Mouse (Mus musculus): ENCODE measurements at regions not wholly inside any gene's neighbourhood (a gene's known extent, or its start where the extent isn't known, plus 50 kb on each side); places are given as distances from the start of the nearest gene placed in this dataset.

DNA sequence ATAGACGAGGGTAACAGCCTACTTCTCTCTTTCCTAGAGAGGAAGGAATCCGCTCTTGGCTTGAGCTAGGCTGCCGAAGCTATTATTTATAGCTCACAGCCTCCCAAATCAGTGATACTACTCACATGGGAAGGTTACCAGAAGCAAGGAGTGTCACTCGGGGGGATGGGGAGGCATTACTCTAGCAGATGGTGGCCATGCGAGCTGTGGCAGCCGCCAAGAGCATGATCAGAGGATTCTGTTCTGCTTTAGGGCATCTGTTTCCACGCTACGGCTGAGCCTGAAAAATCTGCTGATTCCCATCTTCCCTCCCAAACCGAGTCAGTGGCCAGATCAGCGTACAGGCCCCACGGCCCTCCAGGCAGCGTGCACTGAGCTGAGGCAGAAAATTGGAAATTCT, 79.5 kb downstream of the Kctd12 start:
- no peaks in the 10 kb centered on the region for H3K9me3 ChIP-seq (replicated peaks)
- no peak overlapping the region for H3K4me3 ChIP-seq (replicated peaks)
- H3K36me3 ChIP-seq, result no peaks in the 10 kb centered on the region
- H3K4me2 ChIP-seq, result peak overlapping the region; percentile 9; the same call in 1 of the 2 replicates
- no peak overlapping the region for H3K9ac ChIP-seq (replicated peaks)
- 48% methylated on average over 12 of the region's 12 CpGs for WGBS
- H3K27me3 ChIP-seq (replicated peaks), result no peaks in the 10 kb centered on the region
- no peaks in the 10 kb centered on the region; the same call in 1 of the 2 replicates for H3K4me1 ChIP-seq
- peak; percentile 69 for ATAC-seq (ENCODE audit: low FRiP score)
- H3K27ac ChIP-seq (replicated peaks), result no peak overlapping the region; the same call in 1 of the 2 replicates

DNA sequence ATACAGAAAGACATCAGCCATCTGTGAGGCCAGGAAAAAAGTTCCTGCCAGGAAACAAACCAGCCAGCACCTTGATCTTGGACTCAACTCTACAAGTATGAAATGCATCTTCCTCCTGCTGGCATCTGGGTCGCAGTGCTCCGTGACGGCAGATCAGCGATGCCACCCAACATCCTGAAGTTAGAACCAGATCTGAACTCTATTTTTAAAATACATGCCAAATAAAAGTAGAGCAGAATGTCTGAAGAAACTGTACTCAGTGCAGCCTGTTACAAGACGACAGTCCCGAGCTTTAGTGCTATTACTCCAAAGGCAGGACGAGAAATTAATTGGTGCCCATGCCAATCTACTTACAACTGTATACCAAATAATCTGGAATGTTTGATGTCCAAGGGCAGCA, 80.2 kb downstream of the Kctd12 start:
- Histone ChIP-seq H3K9ac (replicated peaks) (no peak overlapping the region), H3K4me1 (no peaks in the 10 kb centered on the region; the same call in 1 of the 2 replicates), H3K27ac (replicated peaks) (no peak overlapping the region), H3K9me3 (replicated peaks) (no peaks in the 10 kb centered on the region), H3K4me2 (no peak overlapping the region), H3K36me3 (no peaks in the 10 kb centered on the region), H3K27me3 (replicated peaks) (no peaks in the 10 kb centered on the region), H3K4me3 (replicated peaks) (no peak overlapping the region)
- WGBS, result 91% methylated on average over 7 of the region's 7 CpGs
- no peak for ATAC-seq (ENCODE audit: low FRiP score)

DNA sequence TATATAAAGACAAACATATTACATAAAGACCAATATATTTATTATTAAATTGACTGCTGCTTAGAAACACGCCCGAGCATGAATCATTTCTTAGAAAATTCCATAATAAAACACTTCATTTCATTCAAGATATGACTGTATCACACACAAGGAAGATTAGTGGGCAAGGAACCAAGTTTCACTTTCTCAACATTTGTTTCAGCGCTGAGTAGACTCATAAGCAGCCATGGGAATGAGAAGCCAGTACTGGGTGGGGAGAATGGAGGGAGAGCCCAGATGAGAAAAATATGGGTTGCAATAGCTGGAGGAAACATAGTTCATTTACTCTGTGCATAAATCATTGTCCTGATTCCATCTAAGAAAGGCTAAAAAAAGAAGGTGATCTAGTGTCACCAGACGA, 84.0 kb downstream of the Kctd12 start:
- H3K9ac ChIP-seq (replicated peaks), result no peak overlapping the region
- no peak overlapping the region for H3K27ac ChIP-seq (replicated peaks)
- H3K9me3 ChIP-seq (replicated peaks), result no peaks in the 10 kb centered on the region
- H3K4me1 ChIP-seq, result no peaks in the 10 kb centered on the region; the same call in 1 of the 2 replicates
- no peaks in the 10 kb centered on the region for H3K36me3 ChIP-seq
- WGBS, result 90% methylated on average over 4 of the region's 4 CpGs
- no peak overlapping the region for H3K4me2 ChIP-seq
- H3K27me3 ChIP-seq (replicated peaks), result no peaks in the 10 kb centered on the region
- no peak for ATAC-seq (ENCODE audit: low FRiP score)
- no peak overlapping the region for H3K4me3 ChIP-seq (replicated peaks)

DNA sequence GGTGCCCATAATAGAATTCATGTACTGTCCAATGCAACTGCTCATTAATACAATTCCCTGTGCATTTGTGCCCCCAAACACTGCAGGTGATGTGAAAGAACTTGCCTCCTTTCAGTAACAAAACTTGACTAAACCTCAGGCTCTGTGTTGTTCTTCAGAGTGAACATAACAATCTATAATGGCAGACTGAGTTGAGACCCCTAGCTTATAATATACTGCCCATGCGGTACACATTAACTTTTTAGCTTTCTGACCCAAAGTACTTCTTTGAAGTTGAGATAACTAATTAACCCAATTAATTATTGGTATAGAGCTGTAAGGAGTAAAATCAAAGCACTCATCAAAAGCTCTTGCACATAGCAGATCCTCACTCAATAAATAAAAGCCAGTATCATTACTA, 85.4 kb downstream of the Kctd12 start:
- no peaks in the 10 kb centered on the region for H3K4me1 ChIP-seq
- no peaks in the 10 kb centered on the region for H3K9me3 ChIP-seq (replicated peaks)
- no peak for ATAC-seq (ENCODE audit: low FRiP score)
- H3K9ac ChIP-seq (replicated peaks), result no peak overlapping the region
- no peak overlapping the region for H3K27ac ChIP-seq (replicated peaks)
- no peak overlapping the region for H3K4me3 ChIP-seq (replicated peaks)
- H3K36me3 ChIP-seq, result no peaks in the 10 kb centered on the region
- H3K4me2 ChIP-seq, result no peak overlapping the region
- 97% methylated on average over 1 of the region's 1 CpGs for WGBS
- H3K27me3 ChIP-seq (replicated peaks), result no peaks in the 10 kb centered on the region

DNA sequence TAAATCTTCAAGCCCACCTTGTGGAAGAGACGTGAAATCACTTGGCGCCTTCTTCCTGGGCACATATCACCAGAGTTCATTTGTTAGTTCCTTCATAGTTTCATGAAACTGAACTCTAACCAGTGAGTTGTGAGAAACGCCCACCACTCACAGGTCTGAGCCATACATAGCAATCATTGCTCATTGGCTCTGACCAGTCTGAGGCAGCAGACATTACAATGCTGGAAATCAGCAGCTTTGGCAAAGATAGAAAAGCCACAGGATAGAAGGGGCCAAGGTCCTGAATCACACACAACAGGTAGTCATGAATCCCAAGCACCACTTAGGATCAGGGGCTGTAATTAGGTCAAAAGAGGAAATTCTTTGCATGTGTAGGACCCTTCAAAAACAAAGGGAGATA, 85.9 kb downstream of the Kctd12 start:
- Histone ChIP-seq H3K4me3 (replicated peaks) (no peak overlapping the region), H3K36me3 (no peaks in the 10 kb centered on the region), H3K9ac (replicated peaks) (no peak overlapping the region), H3K4me2 (no peak overlapping the region), H3K27ac (replicated peaks) (no peak overlapping the region), H3K27me3 (replicated peaks) (no peaks in the 10 kb centered on the region), H3K4me1 (no peaks in the 10 kb centered on the region), H3K9me3 (replicated peaks) (no peaks in the 10 kb centered on the region)
- WGBS, result 90% methylated on average over 3 of the region's 3 CpGs
- no peak for ATAC-seq (ENCODE audit: low FRiP score)

DNA sequence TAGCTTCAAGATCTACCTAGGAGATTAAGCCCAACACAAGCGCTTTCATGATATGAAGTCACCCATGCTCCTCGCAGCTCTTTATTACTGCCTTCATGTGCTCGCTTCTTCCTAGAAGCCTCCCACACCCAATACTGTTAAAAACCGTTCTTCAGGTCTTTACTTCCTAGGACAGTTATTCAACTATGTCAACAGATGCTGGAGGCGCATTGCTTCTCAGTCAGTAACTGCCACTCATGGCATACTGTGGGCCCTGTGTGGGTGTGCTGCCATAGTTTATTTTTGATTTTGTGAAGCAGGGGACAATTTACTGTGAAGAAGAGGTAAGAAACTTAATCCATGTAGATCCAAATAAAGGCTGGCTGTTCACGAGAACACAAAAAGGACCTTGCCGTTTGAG, 89.2 kb downstream of the Kctd12 start:
- Histone ChIP-seq H3K27me3 (replicated peaks) (no peaks in the 10 kb centered on the region), H3K9me3 (replicated peaks) (no peaks in the 10 kb centered on the region), H3K36me3 (no peaks in the 10 kb centered on the region), H3K4me3 (replicated peaks) (no peak overlapping the region), H3K4me2 (no peak overlapping the region), H3K27ac (replicated peaks) (no peak overlapping the region), H3K4me1 (no peaks in the 10 kb centered on the region), H3K9ac (replicated peaks) (no peak overlapping the region)
- no peak for ATAC-seq (ENCODE audit: low FRiP score)
- 90% methylated on average over 7 of the region's 7 CpGs for WGBS

DNA sequence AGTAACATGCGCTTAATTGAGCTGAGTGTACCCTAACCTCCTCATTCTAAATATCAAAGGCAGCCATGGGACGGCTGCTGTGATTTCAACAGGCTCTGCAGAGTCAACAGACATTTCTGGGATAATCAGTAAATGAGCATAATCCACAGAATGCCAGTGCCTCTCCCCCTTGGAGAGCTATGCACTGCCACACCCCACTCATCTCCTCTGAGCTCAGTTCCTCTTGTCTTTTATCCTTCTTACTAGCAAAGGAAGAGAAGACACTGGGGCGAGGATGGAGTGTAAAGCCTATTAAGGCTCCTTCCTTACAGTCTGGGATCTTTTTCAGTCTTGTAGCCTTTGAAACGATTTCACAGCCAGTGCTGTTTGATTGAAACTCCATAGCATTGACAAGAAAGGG, 90.9 kb downstream of the Kctd12 start:
- Histone ChIP-seq H3K4me3 (replicated peaks) (no peak overlapping the region), H3K27me3 (replicated peaks) (no peaks in the 10 kb centered on the region), H3K36me3 (no peaks in the 10 kb centered on the region), H3K4me1 (no peaks in the 10 kb centered on the region), H3K4me2 (no peak overlapping the region), H3K9ac (replicated peaks) (no peak overlapping the region), H3K9me3 (replicated peaks) (no peaks in the 10 kb centered on the region), H3K27ac (replicated peaks) (no peak overlapping the region)
- WGBS, result 64% methylated on average over 4 of the region's 4 CpGs
- ATAC-seq (ENCODE audit: low FRiP score), result no peak

DNA sequence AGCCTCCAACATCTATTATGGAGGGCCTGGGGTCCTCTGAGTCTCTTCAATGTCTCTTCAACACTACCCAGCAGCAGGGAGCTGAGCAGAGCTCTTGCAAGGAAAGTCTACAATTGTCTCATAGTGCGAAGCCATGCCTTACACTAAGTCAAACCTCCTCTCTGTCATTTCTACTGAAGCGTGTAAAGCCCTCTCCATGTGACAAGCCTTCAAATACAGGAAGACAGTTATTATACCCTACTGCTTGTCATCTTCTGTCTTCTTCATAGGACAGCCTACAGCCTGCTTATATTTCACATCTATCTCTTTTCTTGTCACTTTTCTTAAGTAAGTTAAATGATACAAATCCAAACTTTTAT, 97.2 kb downstream of the Kctd12 start:
- 0 out of 2 replicates have a peak, but pooled peaks cover 3% of the 10 kb centered on the region for H3K4me1 ChIP-seq
- no peak overlapping the region for H3K9ac ChIP-seq (replicated peaks)
- H3K4me2 ChIP-seq, result no peak overlapping the region
- no peak overlapping the region for H3K4me3 ChIP-seq (replicated peaks)
- no peak for ATAC-seq (ENCODE audit: low FRiP score)
- WGBS, result 89% methylated on average over 2 of the region's 2 CpGs
- H3K27me3 ChIP-seq (replicated peaks), result no peaks in the 10 kb centered on the region
- H3K27ac ChIP-seq (replicated peaks), result no peak overlapping the region
- no peaks in the 10 kb centered on the region for H3K36me3 ChIP-seq
- no peaks in the 10 kb centered on the region for H3K9me3 ChIP-seq (replicated peaks)

DNA sequence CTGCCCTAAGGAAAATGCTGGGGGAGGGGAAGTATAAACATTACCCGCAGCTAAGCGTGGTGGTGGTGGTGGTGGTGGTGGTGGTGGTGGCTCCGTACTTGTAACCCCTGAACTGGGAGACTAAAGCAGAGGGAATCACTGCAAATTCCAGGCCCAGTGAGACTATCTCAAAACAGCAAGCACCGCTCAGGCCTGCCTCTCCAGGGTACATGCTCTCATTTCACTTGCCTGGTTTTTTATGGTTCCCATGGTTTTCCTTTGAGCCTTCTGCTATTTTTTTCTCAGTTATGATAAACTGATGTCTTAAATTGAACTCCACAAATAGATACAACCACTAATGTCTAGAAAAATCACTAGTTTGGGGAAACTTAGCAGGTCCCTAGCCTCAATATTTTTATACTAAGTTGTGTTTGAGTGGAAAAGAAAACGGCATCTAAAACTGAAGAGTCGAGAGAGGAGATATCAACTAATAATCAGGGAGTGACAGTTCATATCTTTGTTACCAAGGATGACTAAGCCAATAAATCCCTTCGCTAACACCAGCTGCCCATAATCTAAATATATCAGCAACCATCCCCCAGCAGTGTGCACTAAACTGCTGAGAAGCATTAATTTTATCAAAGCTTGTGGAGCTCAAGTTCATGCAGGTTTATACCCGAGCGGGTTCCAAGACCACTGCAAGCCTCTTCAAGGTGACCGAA, 97.7 kb downstream of the Kctd12 start:
- 86% methylated on average over 10 of the region's 10 CpGs for WGBS
- H3K4me2 ChIP-seq, result no peak overlapping the region
- H3K36me3 ChIP-seq, result no peaks in the 10 kb centered on the region
- H3K27me3 ChIP-seq (replicated peaks), result no peaks in the 10 kb centered on the region
- H3K9ac ChIP-seq (replicated peaks), result no peak overlapping the region
- no peak for ATAC-seq (ENCODE audit: low FRiP score)
- H3K9me3 ChIP-seq (replicated peaks), result no peaks in the 10 kb centered on the region
- H3K4me1 ChIP-seq, result 0 out of 2 replicates have a peak, but pooled peaks cover 3% of the 10 kb centered on the region
- no peak overlapping the region for H3K4me3 ChIP-seq (replicated peaks)
- H3K27ac ChIP-seq (replicated peaks), result no peak overlapping the region

DNA sequence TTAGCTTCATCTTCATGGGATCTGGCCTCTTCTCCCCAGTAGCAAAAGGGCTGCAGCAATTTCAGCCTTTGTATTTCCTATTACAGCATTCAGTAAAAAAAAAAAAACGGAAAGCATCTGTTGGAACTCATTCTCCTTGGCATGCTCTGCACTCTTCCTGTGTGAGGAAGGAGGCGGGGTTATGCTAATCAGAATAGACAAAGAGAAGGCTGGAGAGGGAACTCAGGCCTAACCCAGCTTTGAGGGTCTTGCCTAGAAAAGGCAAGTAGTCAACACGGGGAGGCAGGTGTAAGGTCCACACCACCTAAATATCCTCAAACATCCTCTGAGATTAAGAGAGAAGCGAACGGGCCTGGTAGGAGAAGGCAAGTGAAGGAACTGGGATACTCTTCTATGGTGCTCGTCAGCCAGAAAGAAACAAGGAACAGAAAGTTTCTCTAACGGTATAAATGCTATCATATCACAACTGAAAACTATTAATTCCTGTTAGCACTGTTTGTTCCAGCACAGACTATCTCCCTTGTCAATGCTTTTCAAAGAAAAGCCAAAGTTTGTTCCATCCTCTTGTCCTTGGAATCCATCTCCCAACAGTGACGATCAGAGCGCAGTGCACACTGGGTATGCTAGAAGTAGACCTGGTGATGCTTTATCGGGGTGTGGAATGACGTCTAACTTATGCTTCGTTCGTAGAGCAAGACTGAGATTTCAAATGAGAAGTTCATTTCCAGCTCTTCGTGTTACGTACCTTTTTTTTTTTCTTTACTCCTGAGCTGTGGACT, 98.9 kb downstream of the Kctd12 start:
- H3K36me3 ChIP-seq, result no peaks in the 10 kb centered on the region
- 84% methylated on average over 15 of the region's 15 CpGs for WGBS
- H3K9ac ChIP-seq (replicated peaks), result no peak overlapping the region
- H3K4me2 ChIP-seq, result no peak overlapping the region
- no peaks in the 10 kb centered on the region for H3K9me3 ChIP-seq (replicated peaks)
- ATAC-seq (ENCODE audit: low FRiP score), result no peak
- H3K4me1 ChIP-seq, result 0 out of 2 replicates have a peak, but pooled peaks cover 3% of the 10 kb centered on the region
- H3K4me3 ChIP-seq (replicated peaks), result no peak overlapping the region
- H3K27ac ChIP-seq (replicated peaks), result no peak overlapping the region
- no peaks in the 10 kb centered on the region for H3K27me3 ChIP-seq (replicated peaks)

DNA sequence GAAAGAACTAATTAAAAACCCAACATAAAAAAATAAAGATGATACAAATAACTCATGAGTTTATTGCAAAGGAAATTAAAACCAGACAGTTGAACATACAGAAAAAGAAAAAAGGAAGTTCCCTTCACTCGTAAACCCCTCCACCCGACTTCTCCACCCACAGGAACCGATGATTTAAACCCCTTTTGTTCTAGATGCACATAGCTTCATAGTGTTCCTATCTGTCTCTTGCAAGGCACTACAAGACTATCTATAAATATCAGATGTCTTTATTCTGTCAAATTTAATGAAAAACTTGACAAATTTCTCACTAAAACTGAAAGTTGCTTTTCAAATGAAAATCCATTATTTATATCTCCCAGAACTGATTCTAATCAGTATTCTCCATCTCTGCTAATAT, 100.2 kb downstream of the Kctd12 start:
- Histone ChIP-seq H3K27ac (replicated peaks) (no peak overlapping the region), H3K9me3 (replicated peaks) (no peaks in the 10 kb centered on the region), H3K4me3 (replicated peaks) (no peak overlapping the region), H3K9ac (replicated peaks) (no peak overlapping the region), H3K27me3 (replicated peaks) (no peaks in the 10 kb centered on the region), H3K4me1 (0 out of 2 replicates have a peak, but pooled peaks cover 3% of the 10 kb centered on the region), H3K36me3 (no peaks in the 10 kb centered on the region), H3K4me2 (no peak overlapping the region)
- no peak for ATAC-seq (ENCODE audit: low FRiP score)
- 93% methylated on average over 3 of the region's 3 CpGs for WGBS

DNA sequence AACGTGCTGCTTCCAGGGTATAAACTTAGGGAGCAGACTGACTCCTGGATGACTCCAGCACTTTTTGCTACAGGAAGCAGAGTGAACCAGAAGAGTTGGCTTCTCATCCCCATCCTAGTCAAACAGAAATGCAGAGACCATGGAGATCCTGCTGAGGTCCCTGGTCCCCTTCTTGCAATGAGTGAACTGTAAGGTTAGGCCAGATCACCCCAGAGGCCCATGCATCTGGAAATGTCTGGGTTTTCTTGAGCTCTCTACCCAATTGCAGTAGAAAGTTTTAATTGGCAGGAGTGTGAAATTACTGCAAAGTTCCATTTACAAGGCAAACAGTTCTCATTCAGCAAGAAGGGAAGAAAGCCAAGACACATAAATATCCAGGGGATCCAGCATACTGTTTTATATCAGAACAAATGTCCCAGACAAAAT, 101.8 kb downstream of the Kctd12 start:
- Histone ChIP-seq H3K9me3 (replicated peaks) (no peaks in the 10 kb centered on the region), H3K4me1 (0 out of 2 replicates have a peak, but pooled peaks cover 3% of the 10 kb centered on the region), H3K27ac (replicated peaks) (no peak overlapping the region), H3K36me3 (no peaks in the 10 kb centered on the region), H3K4me2 (no peak overlapping the region), H3K4me3 (replicated peaks) (no peak overlapping the region), H3K27me3 (replicated peaks) (no peaks in the 10 kb centered on the region), H3K9ac (replicated peaks) (no peak overlapping the region)
- 64% methylated on average over 1 of the region's 1 CpGs for WGBS
- ATAC-seq (ENCODE audit: low FRiP score), result no peak
